Mouse (Mus musculus) neural tube, embryonic 14.5 days (tissue): ENCODE results near the gene Gm3250. TPM values are rescaled to one million over a fixed set of nuclear protein-coding genes. Genes with fewer than 3 reads are reported as not detected.
"Not testable (repeated sequence)": the region's sequence is repeated elsewhere in the genome, so short reads cannot be mapped to it uniquely, and the experiment has no call there.

Source experiments
- ATAC-seq: fragments of 200-750 bp; cut with Nextera tagmentation; 2 replicates; pipeline ENCODE4 v1.8.0; 2017; ENCODE audit warnings: low read depth, mild to moderate bottlenecking, moderate TSS enrichment, moderate library complexity
- H3K27ac ChIP-seq: fragments of 300-500 bp; sonication (generic); 2 replicates; pipeline ENCODE4 v1.5.1; 2014; ENCODE audit warnings: low read depth, mild to moderate bottlenecking, control low read depth, low read length, moderate library complexity, mixed read lengths
- H3K27me3 ChIP-seq: fragments of 300-500 bp; sonication (generic); 2 replicates; pipeline ENCODE4 v1.6.1; 2014; ENCODE audit warnings: low read length; ENCODE audit not compliant: control insufficient read depth, insufficient read depth
- H3K36me3 ChIP-seq: fragments of 300-500 bp; sonication (generic); 2 replicates; pipeline ENCODE4 v1.6.1; 2014; ENCODE audit warnings: low read length, mixed read lengths; ENCODE audit not compliant: control insufficient read depth, insufficient read depth
- H3K4me1 ChIP-seq: fragments of 300-500 bp; sonication (generic); 2 replicates; pipeline ENCODE4 v1.6.1; 2014; ENCODE audit warnings: low read length; ENCODE audit not compliant: control insufficient read depth, insufficient read depth
- H3K4me2 ChIP-seq: fragments of 300-500 bp; sonication (generic); 2 replicates; pipeline ENCODE4 v1.6.1; 2014; ENCODE audit warnings: mild to moderate bottlenecking, low read depth, low read length, control low read depth
- H3K4me3 ChIP-seq: fragments of 300-500 bp; sonication (generic); 2 replicates; pipeline ENCODE4 v1.5.1; 2014; ENCODE audit warnings: low read depth, low read length, control low read depth, mixed read lengths
- H3K9ac ChIP-seq: fragments of 300-500 bp; sonication (generic); replicated peaks from 2 replicates; pipeline ENCODE4 v1.6.1; 2014; ENCODE audit warnings: low read depth, mild to moderate bottlenecking, control low read depth, low read length, mixed read lengths
- H3K9me3 ChIP-seq: fragments of 300-500 bp; sonication (generic); 2 replicates; pipeline ENCODE4 v1.6.1; 2016; ENCODE audit warnings: low read length; ENCODE audit not compliant: control insufficient read depth
- WGBS: fragments of 180-500 bp; shearing (Covaris S2); extraction: QIAGEN DNeasy Blood & Tissue Kit; methylation state at CpG from one replicate; pipeline ENCODE4 v1.1.7; 2014; 5-methylcytosine and 5-hydroxymethylcytosine counted together
- polyA plus RNA-seq: library from polyadenylated mRNA; unstranded; fragments of >200 nt; fragmentation: Nextera tagmentation; extraction: Ambion mirVana; gene quantifications from 2 replicates; pipeline ENCODE4 v1.2.1, GENCODE M21; 2014

The Gm3250 gene
- polyA plus RNA-seq, 1 experiment from 2014 or later, result not detected

- H3K4me2 ChIP-seq, ATAC-seq, H3K27me3 ChIP-seq, H3K4me3 ChIP-seq, H3K4me1 ChIP-seq, H3K36me3 ChIP-seq, H3K9ac ChIP-seq, H3K9me3 ChIP-seq, H3K27ac ChIP-seq: not testable (repeated sequence)
- WGBS, result 33% methylated on average over 3 of the region's 3 CpGs
Observed at GRCm38 (mm10) chr10:77798164-77798920, 16.0 kb upstream of the Gm3250 start.

- Histone ChIP-seq H3K9me3 (no peaks in the 10 kb centered on the region), H3K4me1 (no peaks in the 10 kb centered on the region), H3K9ac (no peak overlapping the region), H3K4me3 (no peak overlapping the region), H3K27me3 (no peaks in the 10 kb centered on the region), H3K27ac (no peak overlapping the region), H3K4me2 (no peak overlapping the region), H3K36me3 (no peaks in the 10 kb centered on the region)
- 16% methylated on average over 3 of the region's 3 CpGs for WGBS
- ATAC-seq, result no peak
Observed at GRCm38 (mm10) chr10:77797677-77798076, 15.3 kb upstream of the Gm3250 start.

GRCm38 (mm10) chr10:77794976-77795375 is 12.6 kb upstream of the Gm3250 start, which contains the start of gene Gm9639:
TSS of gene Gm9639 (minus strand) at chr10:77795076.
- ATAC-seq, result no peak

GRCm38 (mm10) chr10:77788621-77789020 is 6.3 kb upstream of the Gm3250 start:
- H3K4me2 ChIP-seq, result no peak overlapping the region
- H3K9me3 ChIP-seq, result no peaks in the 10 kb centered on the region
- H3K27me3 ChIP-seq, result no peaks in the 10 kb centered on the region
- ATAC-seq, result no peak
- H3K4me3 ChIP-seq, result no peak overlapping the region
- no peaks in the 10 kb centered on the region for H3K4me1 ChIP-seq
- H3K36me3 ChIP-seq, result no peaks in the 10 kb centered on the region
- no peak overlapping the region for H3K9ac ChIP-seq
- no peak overlapping the region for H3K27ac ChIP-seq
- WGBS, result 83% methylated on average over 2 of the region's 2 CpGs

More at GRCm38 (mm10) chr10:77794976-77795375, 12.6 kb upstream of the Gm3250 start, which contains the start of gene Gm9639:
- Histone ChIP-seq H3K27me3 (no peaks in the 10 kb centered on the region), H3K4me2 (no peak within 1 kb of the TSS), H3K4me3 (no peak within 1 kb of the TSS), H3K4me1 (no peaks in the 10 kb centered on the region), H3K9ac (no peak within 1 kb of the TSS), H3K9me3 (no peaks in the 10 kb centered on the region), H3K27ac (no peak within 1 kb of the TSS), H3K36me3 (no peaks in the 10 kb centered on the region)
- WGBS, result 60% methylated on average over 2 of the region's 2 CpGs

- H3K27ac ChIP-seq, H3K4me1 ChIP-seq, H3K27me3 ChIP-seq, H3K36me3 ChIP-seq, H3K9ac ChIP-seq, H3K9me3 ChIP-seq, H3K4me2 ChIP-seq, H3K4me3 ChIP-seq, ATAC-seq: not testable (repeated sequence)
- WGBS, result no CpG with 5 or more reads among the region's 1 CpGs
Observed at GRCm38 (mm10) chr10:77787876-77788275, 5.5 kb upstream of the Gm3250 start, which contains the start of gene Gm7137. TSS of gene Gm7137 (minus strand) at chr10:77788200.

GRCm38 (mm10) chr10:77783396-77783795 is 1.1 kb upstream of the Gm3250 start:
- ATAC-seq, H3K9me3 ChIP-seq, H3K27me3 ChIP-seq, H3K4me2 ChIP-seq, H3K9ac ChIP-seq, H3K4me1 ChIP-seq, H3K4me3 ChIP-seq, H3K36me3 ChIP-seq, H3K27ac ChIP-seq: not testable (repeated sequence)
- 100% methylated on average over 1 of the region's 3 CpGs for WGBS

GRCm38 (mm10) chr10:77776844-77777243 is 5.5 kb downstream of the Gm3250 start, which contains the start of gene Gm7138:
TSS of gene Gm7138 (minus strand) at chr10:77776944.
- 40% methylated on average over 1 of the region's 1 CpGs for WGBS
- H3K4me1 ChIP-seq, H3K9ac ChIP-seq, H3K4me2 ChIP-seq, H3K36me3 ChIP-seq, H3K4me3 ChIP-seq, H3K27ac ChIP-seq, ATAC-seq, H3K9me3 ChIP-seq, H3K27me3 ChIP-seq: not testable (repeated sequence)

GRCm38 (mm10) chr10:77772142-77772541 is 10.2 kb downstream of the Gm3250 start:
- not testable (repeated sequence) for H3K4me1 ChIP-seq, H3K4me2 ChIP-seq, H3K9me3 ChIP-seq, H3K27ac ChIP-seq, H3K36me3 ChIP-seq, H3K9ac ChIP-seq, ATAC-seq, H3K4me3 ChIP-seq, H3K27me3 ChIP-seq
- WGBS, result 75% methylated on average over 1 of the region's 3 CpGs

- not testable (repeated sequence) for H3K4me3 ChIP-seq, ATAC-seq, H3K4me2 ChIP-seq, H3K27me3 ChIP-seq, H3K9me3 ChIP-seq, H3K27ac ChIP-seq, H3K4me1 ChIP-seq, H3K36me3 ChIP-seq, H3K9ac ChIP-seq
- WGBS, result 60% methylated on average over 1 of the region's 1 CpGs
Observed at GRCm38 (mm10) chr10:77771225-77771624, 11.1 kb downstream of the Gm3250 start, which contains the start of gene Gm3238. TSS of gene Gm3238 (minus strand) at chr10:77771325.
